Mouse (Mus musculus): Measurements from ENCODE around the gene Slc25a23.

GRCm38 (mm10) chr17:57104496-57104895 lies 44.8 kb upstream of the Slc25a23 start:
- TF ChIP-seq CTCF (IDR thresholded peaks at IDR 0.05; ENCODE audit: low read depth, low read length) (no peak), TAL1 (conservative IDR thresholded peaks at IDR 0.05; ENCODE audit: low read depth, low read length) (no peak), POLR2AphosphoS5 (IDR thresholded peaks at IDR 0.05; ENCODE audit: insufficient replicate concordance, low read depth, low read length) (no peak), GATA1 (IDR thresholded peaks at IDR 0.05; ENCODE audit: borderline replicate concordance, low read length) (no peak), GATA2 (IDR thresholded peaks at IDR 0.05; ENCODE audit: borderline replicate concordance, low read depth, low read length) (no peak)
